Mouse (Mus musculus) myocyte (in vitro differentiated cells): ENCODE results near the gene Cdhr4. TPM values are rescaled to one million over a fixed set of nuclear protein-coding genes. Genes with fewer than 3 reads are reported as not detected.

Experiments
- H3K27me3 ChIP-seq: one replicate; pipeline ENCODE4 v1.6.1; 2011; ENCODE audit not compliant: control insufficient read depth, insufficient read depth, insufficient read length
- H3K36me3 ChIP-seq: one replicate; pipeline ENCODE4 v1.6.1; 2011; ENCODE audit not compliant: control insufficient read depth, insufficient read depth
- H3K4me2 ChIP-seq: one replicate; pipeline ENCODE4 v1.6.1; 2011; ENCODE audit warnings: low read depth, control low read depth
- H3K4me3 ChIP-seq: one replicate; pipeline ENCODE4 v1.5.1; 2011; ENCODE audit warnings: mild to moderate bottlenecking, control low read depth, moderate library complexity
- H3K79me2 ChIP-seq: one replicate; pipeline ENCODE4 v1.6.1; 2011; ENCODE audit not compliant: control insufficient read depth, insufficient read depth
- H3ac ChIP-seq: one replicate; pipeline ENCODE4 v1.6.1; 2011; ENCODE audit not compliant: control insufficient read depth, insufficient read length
- CEBPB ChIP-seq: IDR thresholded peaks from 2 replicates; pipeline ENCODE4 v1.6.1; 2011; ENCODE audit warnings: mild to moderate bottlenecking, moderate library complexity; ENCODE audit not compliant: poor library complexity, insufficient read depth, severe bottlenecking
- E2F4 ChIP-seq: IDR thresholded peaks from one replicate; pipeline ENCODE4 v1.6.1; 2011; ENCODE audit warnings: mild to moderate bottlenecking, control low read depth, moderate library complexity; ENCODE audit not compliant: insufficient read depth
- MAX ChIP-seq: IDR thresholded peaks from one replicate; pipeline ENCODE4 v1.6.1; 2011; ENCODE audit warnings: low read depth, mild to moderate bottlenecking, control low read depth
- MYOD1 ChIP-seq, 3 experiments: IDR thresholded peaks; one replicate each; pipeline ENCODE4 v1.6.1; 2011; ENCODE audit warnings: control low read depth in 2 of 3, low read depth in 2 of 3, mild to moderate bottlenecking in 2 of 3, moderate library complexity in 1 of 3; ENCODE audit not compliant: insufficient read length in 2 of 3, control insufficient read depth in 1 of 3
- MYOG ChIP-seq, 3 experiments: IDR thresholded peaks; one replicate each; pipeline ENCODE4 v1.6.1; 2011; ENCODE audit warnings: control low read depth in 2 of 3, low read depth in 2 of 3, mild to moderate bottlenecking in 2 of 3; ENCODE audit not compliant: insufficient read length in 2 of 3, control insufficient read depth in 1 of 3, insufficient read depth in 1 of 3
- POLR2A ChIP-seq: IDR thresholded peaks from one replicate; pipeline ENCODE4 v1.6.1; 2011; ENCODE audit warnings: low read depth, mild to moderate bottlenecking, control low read depth, moderate library complexity; ENCODE audit not compliant: insufficient read length
- POLR2AphosphoS2 ChIP-seq: IDR thresholded peaks from one replicate; pipeline ENCODE4 v1.6.1; 2011; ENCODE audit warnings: low read depth, control low read depth; ENCODE audit not compliant: insufficient read length
- REST ChIP-seq: IDR thresholded peaks from one replicate; pipeline ENCODE4 v1.6.1; 2011; ENCODE audit warnings: mild to moderate bottlenecking, control low read depth, moderate library complexity; ENCODE audit not compliant: insufficient read depth, insufficient read length
- SRF ChIP-seq: IDR thresholded peaks from one replicate; pipeline ENCODE4 v1.6.1; 2011; ENCODE audit warnings: low read depth; ENCODE audit not compliant: control insufficient read depth, insufficient read length
- TCF12 ChIP-seq: IDR thresholded peaks from one replicate; pipeline ENCODE4 v1.6.1; 2011; ENCODE audit warnings: mild to moderate bottlenecking, control low read depth; ENCODE audit not compliant: poor library complexity, insufficient read depth, severe bottlenecking
- TCF3 ChIP-seq: IDR thresholded peaks from one replicate; pipeline ENCODE4 v1.6.1; 2011; ENCODE audit warnings: low read depth, control low read depth; ENCODE audit not compliant: insufficient read length
- USF1 ChIP-seq: IDR thresholded peaks from one replicate; pipeline ENCODE4 v1.6.1; 2011; ENCODE audit warnings: low read depth, mild to moderate bottlenecking, control low read depth, moderate library complexity
- polyA plus RNA-seq: library from polyadenylated mRNA; unstranded; fragments of >200 nt; fragmentation: generic; extraction: Trizol; gene quantifications from one replicate; pipeline ENCODE4 v1.2.1, GENCODE M21; 2012; ENCODE audit warnings: missing spikeins

Gene Cdhr4
- polyA plus RNA-seq, 1 experiment = not detected

DNA sequence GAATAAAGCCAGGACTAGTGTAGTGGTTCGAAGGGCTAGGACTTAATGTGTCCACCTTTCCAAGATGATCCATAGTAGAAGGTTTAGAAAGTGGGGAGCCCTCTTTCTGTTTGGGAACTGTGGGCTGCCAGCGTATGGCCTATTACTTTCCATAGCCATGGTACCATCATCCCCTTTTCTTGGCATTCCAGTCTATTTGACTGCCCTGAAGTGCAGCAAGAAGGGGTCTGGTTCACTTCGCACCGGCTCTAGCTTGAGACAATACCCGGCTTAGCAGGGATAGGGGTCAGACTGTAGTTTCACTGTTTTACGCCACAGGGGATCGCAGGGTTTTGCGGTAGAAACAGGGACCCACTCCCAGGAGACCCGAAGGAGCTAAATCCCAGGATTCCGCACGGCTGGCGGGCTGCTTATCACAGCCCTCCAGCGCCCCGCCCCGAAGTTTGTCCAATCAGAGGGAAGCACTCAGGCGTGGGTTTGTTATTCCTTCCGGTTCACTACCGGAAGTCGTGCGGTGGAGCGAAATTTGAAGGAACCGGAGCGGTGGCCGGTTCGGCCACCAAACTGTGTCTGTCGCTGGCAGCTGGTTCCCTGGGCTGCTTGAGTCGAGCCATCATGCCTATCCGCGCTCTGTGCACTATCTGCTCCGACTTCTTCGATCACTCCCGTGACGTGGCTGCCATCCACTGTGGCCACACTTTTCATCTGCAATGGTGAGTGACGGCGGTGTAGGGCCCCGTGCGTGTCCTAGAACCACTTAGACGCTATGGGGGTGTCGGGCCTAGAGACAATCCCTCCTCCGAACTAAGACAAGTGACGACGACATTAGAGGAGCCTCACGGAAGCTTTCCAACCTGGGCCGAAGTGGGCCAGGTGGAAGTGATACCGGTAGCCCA lies 41.6 kb upstream of the Cdhr4 start:
- TF ChIP-seq MYOD1 (IDR thresholded peaks at IDR 0.05; ENCODE audit: control insufficient read depth in 1 of 3, insufficient read length in 2 of 3, low read depth in 2 of 3) = no peak
- TF ChIP-seq USF1 = no peak
- TF ChIP-seq E2F4 = peak; percentile 99
- TF ChIP-seq MYOG (IDR thresholded peaks at IDR 0.05; ENCODE audit: control insufficient read depth in 1 of 3, insufficient read depth in 1 of 3, insufficient read length in 2 of 3, low read depth in 2 of 3) = no peak
- TF ChIP-seq TCF12 = no peak
- no peak for TF ChIP-seq SRF
- peak; percentile 71 for TF ChIP-seq POLR2A
- TF ChIP-seq POLR2AphosphoS2 = peak; percentile 61
- no peak for TF ChIP-seq REST
- TF ChIP-seq TCF3 = no peak
- TF ChIP-seq MAX = no peak
- TF ChIP-seq CEBPB = no peak
- peak overlapping the region; percentile 84 for H3K4me2 ChIP-seq

DNA sequence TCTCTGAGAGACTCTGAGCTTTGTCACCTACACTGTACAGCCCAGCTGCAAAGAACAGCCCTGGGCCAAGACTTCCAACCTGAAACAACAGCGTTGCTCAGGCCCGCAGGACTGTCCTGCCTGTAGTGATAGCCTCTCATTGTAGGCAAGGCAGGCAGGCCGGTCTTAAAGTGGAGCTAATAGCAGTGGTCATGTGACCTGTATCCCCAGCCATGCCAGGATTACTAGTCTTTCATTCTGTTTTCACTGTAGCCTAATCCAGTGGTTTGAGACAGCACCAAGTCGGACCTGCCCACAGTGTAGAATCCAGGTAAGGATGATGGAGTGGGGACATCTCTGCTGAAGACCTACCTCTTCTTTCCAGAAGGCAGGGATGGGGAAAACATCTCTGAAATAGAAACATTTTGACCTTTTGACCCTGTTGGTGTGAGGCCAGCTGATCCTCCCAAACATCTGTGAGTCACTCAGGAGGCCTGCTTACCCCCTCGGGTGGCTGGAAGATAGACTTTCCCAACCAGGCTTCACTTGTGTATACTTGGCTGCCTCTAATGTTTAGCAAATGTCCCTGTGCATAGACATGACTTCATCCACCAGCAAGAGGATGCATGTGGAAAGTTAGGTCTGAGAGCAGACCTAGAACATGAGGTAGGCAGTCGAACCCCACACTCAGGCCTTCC lies 36.5 kb upstream of the Cdhr4 start:
- Histone ChIP-seq H3ac (no peak overlapping the region), H3K36me3 (no peaks in the 10 kb centered on the region), H3K27me3 (no peaks in the 10 kb centered on the region), H3K79me2 (peaks cover 31% of the 10 kb centered on the region), H3K4me3 (no peak overlapping the region), H3K4me2 (no peak overlapping the region)
- no peak for TF ChIP-seq CEBPB
- peak; percentile 54 for TF ChIP-seq USF1

More for the DNA sequence above, 41.6 kb upstream of the Cdhr4 start:
- no peaks in the 10 kb centered on the region for H3K36me3 ChIP-seq
- no peaks in the 10 kb centered on the region for H3K27me3 ChIP-seq
- H3K4me3 ChIP-seq = peak overlapping the region; percentile 70
- H3ac ChIP-seq = peak overlapping the region; percentile 18
- H3K79me2 ChIP-seq = peaks cover 31% of the 10 kb centered on the region

DNA sequence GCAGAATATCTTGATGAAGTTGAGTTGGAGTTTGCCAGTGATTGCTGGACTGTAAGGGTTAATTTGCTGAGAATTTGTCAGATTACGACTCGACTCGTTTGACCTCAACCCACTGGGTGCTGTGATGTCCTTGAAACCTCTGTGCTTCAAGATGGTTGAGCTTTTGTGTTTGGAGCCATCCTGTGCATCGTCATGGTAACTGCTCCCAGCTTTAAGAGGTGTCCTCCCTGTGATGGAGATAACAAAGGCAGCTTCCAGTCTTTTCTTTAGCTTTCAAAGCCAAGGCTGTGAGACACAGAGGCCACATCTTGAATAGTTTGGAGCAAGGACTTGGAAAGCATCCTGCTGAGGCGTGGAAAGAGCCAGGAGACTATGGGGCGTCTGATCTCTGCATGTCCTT lies 35.2 kb upstream of the Cdhr4 start:
- Histone ChIP-seq H3K36me3 (no peaks in the 10 kb centered on the region), H3K79me2 (peaks cover 19% of the 10 kb centered on the region), H3ac (no peak overlapping the region), H3K4me3 (no peak overlapping the region), H3K27me3 (no peaks in the 10 kb centered on the region), H3K4me2 (no peak overlapping the region)
- TF ChIP-seq REST = no peak
- no peak for TF ChIP-seq MAX
- TF ChIP-seq SRF = no peak
- TF ChIP-seq TCF3 = no peak
- no peak for TF ChIP-seq CEBPB
- TF ChIP-seq USF1 = no peak
- TF ChIP-seq TCF12 = no peak
- no peak for TF ChIP-seq MYOG (IDR thresholded peaks at IDR 0.05; ENCODE audit: control insufficient read depth in 1 of 3, insufficient read depth in 1 of 3, insufficient read length in 2 of 3, low read depth in 2 of 3)
- TF ChIP-seq POLR2AphosphoS2 = no peak
- no peak for TF ChIP-seq MYOD1 (IDR thresholded peaks at IDR 0.05; ENCODE audit: control insufficient read depth in 1 of 3, insufficient read length in 2 of 3, low read depth in 2 of 3)
- TF ChIP-seq POLR2A = no peak
- TF ChIP-seq E2F4 = no peak

DNA sequence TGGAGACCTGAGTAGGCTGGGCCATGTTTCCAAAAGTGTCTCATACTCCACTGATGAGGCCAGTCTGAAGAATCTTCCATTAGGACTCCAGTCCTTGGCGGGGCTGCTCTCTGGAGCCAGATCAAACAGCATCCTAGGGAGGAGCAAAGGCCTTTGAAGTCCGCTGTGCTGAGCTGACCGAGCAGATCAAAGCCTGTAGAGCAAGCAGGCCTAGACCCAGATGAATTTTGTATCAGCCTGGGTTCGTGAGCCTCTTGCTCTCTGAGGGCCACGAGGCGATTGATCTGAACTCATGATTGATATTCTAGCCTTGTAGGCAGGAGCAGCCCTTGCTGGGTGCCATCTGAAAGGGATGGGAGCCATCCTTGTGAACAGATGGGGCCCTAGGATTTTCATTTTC lies 32.4 kb upstream of the Cdhr4 start:
- H3K27me3 ChIP-seq = no peaks in the 10 kb centered on the region
- no peak overlapping the region for H3K4me3 ChIP-seq
- no peaks in the 10 kb centered on the region for H3K79me2 ChIP-seq
- H3K36me3 ChIP-seq = no peaks in the 10 kb centered on the region
- no peak for TF ChIP-seq MYOG (IDR thresholded peaks at IDR 0.05; ENCODE audit: control insufficient read depth in 1 of 3, insufficient read depth in 1 of 3, insufficient read length in 2 of 3, low read depth in 2 of 3)
- no peak for TF ChIP-seq TCF3
- TF ChIP-seq CEBPB = no peak
- no peak for TF ChIP-seq TCF12
- TF ChIP-seq MYOD1 (IDR thresholded peaks at IDR 0.05; ENCODE audit: control insufficient read depth in 1 of 3, insufficient read length in 2 of 3, low read depth in 2 of 3) = no peak
- no peak for TF ChIP-seq USF1
- no peak for TF ChIP-seq E2F4
- TF ChIP-seq MAX = no peak
- TF ChIP-seq SRF = no peak
- no peak for TF ChIP-seq POLR2AphosphoS2
- no peak for TF ChIP-seq REST
- no peak overlapping the region for H3ac ChIP-seq
- no peak overlapping the region for H3K4me2 ChIP-seq
